Mouse (Mus musculus): ENCODE data around the gene Tnfrsf14. TPM values are rescaled to one million over a fixed set of nuclear protein-coding genes. Genes with fewer than 3 reads are reported as not detected.

Tnfrsf14 gene
- 1.2 and 2.9 TPM in 2 replicates for polyA plus RNA-seq (2014; fragmentation: Nextera tagmentation; extraction: Ambion mirVana)

DNA sequence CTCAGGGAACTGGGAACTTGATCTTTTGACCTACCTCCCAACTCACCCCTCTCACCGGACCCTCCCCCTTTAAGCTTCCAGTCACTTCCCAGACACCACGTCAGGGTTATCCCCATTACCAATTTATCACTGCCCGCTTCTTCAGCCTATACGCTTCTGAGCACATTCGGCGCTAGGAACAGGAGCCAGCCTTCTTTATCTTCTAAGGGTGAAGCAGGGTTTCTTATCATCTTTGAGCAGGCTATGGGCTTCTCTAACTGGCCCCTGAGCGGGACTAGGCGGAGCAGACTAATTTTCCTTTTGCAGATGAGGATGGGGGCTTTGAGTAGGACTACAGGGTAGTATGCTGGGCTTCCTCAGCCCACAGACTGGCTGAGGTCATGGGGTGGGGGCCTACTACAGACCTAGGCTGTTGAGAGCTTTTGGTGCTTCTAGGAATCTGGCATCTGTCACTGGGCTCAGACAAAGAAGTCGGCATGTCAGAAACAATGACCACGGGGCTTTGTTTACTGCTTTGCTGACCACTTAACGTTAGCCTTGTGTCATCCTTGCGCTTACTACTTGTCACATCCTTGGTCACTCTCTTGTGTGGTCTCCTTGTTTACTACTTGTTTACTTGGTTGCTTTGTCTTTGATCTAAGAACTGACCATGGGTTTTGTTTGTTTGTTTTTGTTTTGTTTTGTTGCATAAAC is at the start of gene Tnfrsf14:
Tnfrsf14 (minus strand) TSS at position 169 of the 693 bp plus-strand sequence.
- peak within 1 kb of the TSS; percentile 52; the same call in 1 of the 2 replicates for H3K27ac ChIP-seq (ENCODE audit: low read length)
- H3K9me3 ChIP-seq (ENCODE audit: control insufficient read depth, low read depth, low read length), result no peaks in the 10 kb centered on the region
- peak within 1 kb of the TSS; percentile 36 for H3K4me2 ChIP-seq (replicated peaks; ENCODE audit: low read depth, low read length)
- WGBS, result 23% methylated on average over 12 of the region's 12 CpGs
- no peaks in the 10 kb centered on the region for H3K27me3 ChIP-seq (ENCODE audit: control insufficient read depth, insufficient read depth, low read length)
- peak; percentile 74; the same call in 1 of the 2 replicates for ATAC-seq (ENCODE audit: insufficient number of reproducible peaks, insufficient read depth, low FRiP score, low read depth)
- H3K4me1 ChIP-seq (ENCODE audit: control insufficient read depth, insufficient read depth, low read length), result peaks cover 18% of the 10 kb centered on the region
- H3K4me3 ChIP-seq (ENCODE audit: low read depth, low read length), result peak within 1 kb of the TSS; percentile 16; the same call in 1 of the 2 replicates
- H3K36me3 ChIP-seq (ENCODE audit: control insufficient read depth, insufficient read depth, low read length), result no peaks in the 10 kb centered on the region
- H3K9ac ChIP-seq (replicated peaks; ENCODE audit: low read depth, low read length), result no peak within 1 kb of the TSS

DNA sequence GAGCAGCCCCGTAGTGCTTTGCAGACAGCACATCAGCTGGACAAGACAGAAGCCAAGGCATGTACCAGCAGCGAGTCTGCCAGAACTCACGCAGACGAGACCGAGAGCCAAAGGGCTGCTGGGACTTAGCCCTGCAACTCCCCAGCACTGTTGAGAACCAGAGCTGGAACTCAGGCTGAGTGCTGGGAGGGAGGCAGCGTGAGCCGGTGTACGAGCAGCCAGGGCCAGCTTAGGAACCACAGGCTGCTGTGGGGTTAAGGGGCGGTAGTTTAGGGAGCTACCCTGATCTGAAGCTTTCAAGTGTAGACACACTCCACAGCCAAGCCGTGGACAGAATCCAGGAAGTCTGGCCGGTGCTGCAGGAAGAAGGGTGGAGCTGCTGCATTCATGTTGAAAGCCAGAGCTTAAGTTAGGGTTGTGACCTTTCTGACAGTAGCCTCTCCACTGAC is 45.8 kb upstream of the Tnfrsf14 start:
- ATAC-seq (ENCODE audit: insufficient number of reproducible peaks, insufficient read depth, low FRiP score, low read depth), result no peak
- Histone ChIP-seq H3K36me3 (ENCODE audit: control insufficient read depth, insufficient read depth, low read length) (peaks cover 97% of the 10 kb centered on the region), H3K4me3 (ENCODE audit: low read depth, low read length) (no peak overlapping the region), H3K4me2 (replicated peaks; ENCODE audit: low read depth, low read length) (no peak overlapping the region), H3K27me3 (ENCODE audit: control insufficient read depth, insufficient read depth, low read length) (no peaks in the 10 kb centered on the region), H3K27ac (ENCODE audit: low read length) (no peak overlapping the region), H3K9ac (replicated peaks; ENCODE audit: low read depth, low read length) (no peak overlapping the region), H3K9me3 (ENCODE audit: control insufficient read depth, low read depth, low read length) (no peaks in the 10 kb centered on the region), H3K4me1 (ENCODE audit: control insufficient read depth, insufficient read depth, low read length) (no peaks in the 10 kb centered on the region)
- 86% methylated on average over 11 of the region's 11 CpGs for WGBS

DNA sequence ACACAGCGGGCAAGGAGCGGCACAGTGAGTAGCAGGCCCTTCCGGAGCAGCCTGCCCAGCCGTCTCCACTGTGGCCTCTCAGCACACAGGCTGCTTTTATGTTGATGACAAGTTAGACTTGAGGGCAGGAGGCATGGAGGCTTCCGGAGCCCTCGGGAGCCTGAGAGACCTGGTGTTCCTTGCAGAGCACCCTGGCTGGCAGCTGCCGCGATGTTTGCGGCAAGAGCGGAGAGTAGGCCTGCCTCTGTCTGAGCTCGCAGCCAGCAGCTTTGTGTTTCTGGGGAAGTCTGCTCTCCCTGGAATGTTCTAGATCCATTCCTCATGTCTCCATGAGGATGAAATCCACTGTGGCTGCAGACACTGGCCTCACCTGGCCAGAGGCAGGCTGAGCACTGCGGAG is 44.2 kb upstream of the Tnfrsf14 start:
- Histone ChIP-seq H3K27ac (ENCODE audit: low read length) (no peak overlapping the region), H3K4me1 (ENCODE audit: control insufficient read depth, insufficient read depth, low read length) (no peaks in the 10 kb centered on the region), H3K9me3 (ENCODE audit: control insufficient read depth, low read depth, low read length) (no peaks in the 10 kb centered on the region), H3K36me3 (ENCODE audit: control insufficient read depth, insufficient read depth, low read length) (peaks cover 84% of the 10 kb centered on the region), H3K4me2 (replicated peaks; ENCODE audit: low read depth, low read length) (no peak overlapping the region), H3K4me3 (ENCODE audit: low read depth, low read length) (no peak overlapping the region), H3K9ac (replicated peaks; ENCODE audit: low read depth, low read length) (no peak overlapping the region), H3K27me3 (ENCODE audit: control insufficient read depth, insufficient read depth, low read length) (no peaks in the 10 kb centered on the region)
- WGBS, result 96% methylated on average over 12 of the region's 12 CpGs
- no peak for ATAC-seq (ENCODE audit: insufficient number of reproducible peaks, insufficient read depth, low FRiP score, low read depth)

DNA sequence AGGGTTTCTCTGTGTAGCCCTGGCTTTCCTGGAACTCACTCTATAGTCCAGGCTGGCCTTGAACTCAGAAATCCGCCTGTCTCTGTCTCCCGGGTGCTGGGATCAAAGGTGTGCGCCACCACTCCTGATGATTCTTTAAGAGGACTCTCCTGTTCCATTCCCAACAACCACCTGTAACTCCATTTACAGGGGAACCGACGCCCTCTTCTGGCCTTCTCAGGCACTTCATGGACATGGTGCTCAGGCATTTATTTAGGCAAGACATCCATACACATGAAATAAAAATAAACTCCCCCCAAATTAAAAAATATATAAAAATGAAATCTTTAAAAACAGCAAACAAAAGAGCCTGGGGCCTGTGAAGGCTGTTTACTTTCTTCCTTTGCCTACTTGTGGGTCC is 38.8 kb upstream of the Tnfrsf14 start:
- H3K9ac ChIP-seq (replicated peaks; ENCODE audit: low read depth, low read length), result no peak overlapping the region
- ATAC-seq (ENCODE audit: insufficient number of reproducible peaks, insufficient read depth, low FRiP score, low read depth), result no peak
- WGBS, result 63% methylated on average over 5 of the region's 5 CpGs

DNA sequence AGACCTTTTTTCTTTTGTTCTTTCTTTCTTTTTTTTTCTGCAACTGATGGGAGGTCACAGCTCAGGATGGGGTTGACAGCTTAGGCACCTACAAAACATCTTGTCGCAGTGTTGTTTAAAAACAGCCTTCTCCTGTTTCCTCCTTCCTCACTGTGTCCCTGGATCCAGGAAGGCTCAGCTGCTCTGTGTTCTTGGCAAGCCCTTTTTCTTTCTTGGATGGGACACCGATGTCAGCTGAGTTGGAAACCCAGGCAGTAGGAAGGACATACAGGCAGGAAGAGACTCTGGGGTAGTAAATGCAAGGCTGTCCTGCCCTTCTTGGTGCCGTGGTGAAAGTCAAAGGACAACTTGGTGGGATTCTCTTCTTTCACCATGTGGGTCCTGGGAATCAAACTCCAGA is 37.5 kb upstream of the Tnfrsf14 start:
- no peak for ATAC-seq (ENCODE audit: insufficient number of reproducible peaks, insufficient read depth, low FRiP score, low read depth)
- Histone ChIP-seq H3K4me2 (replicated peaks; ENCODE audit: low read depth, low read length) (no peak overlapping the region), H3K27me3 (ENCODE audit: control insufficient read depth, insufficient read depth, low read length) (peaks cover 17% of the 10 kb centered on the region), H3K4me1 (ENCODE audit: control insufficient read depth, insufficient read depth, low read length) (peaks cover 26% of the 10 kb centered on the region), H3K36me3 (ENCODE audit: control insufficient read depth, insufficient read depth, low read length) (peaks cover 26% of the 10 kb centered on the region), H3K4me3 (ENCODE audit: low read depth, low read length) (no peak overlapping the region), H3K27ac (ENCODE audit: low read length) (no peak overlapping the region), H3K9me3 (ENCODE audit: control insufficient read depth, low read depth, low read length) (no peaks in the 10 kb centered on the region), H3K9ac (replicated peaks; ENCODE audit: low read depth, low read length) (no peak overlapping the region)
- WGBS, result 84% methylated on average over 3 of the region's 3 CpGs

More for the DNA sequence above, 38.8 kb upstream of the Tnfrsf14 start:
- H3K4me3 ChIP-seq (ENCODE audit: low read depth, low read length), result no peak overlapping the region
- H3K36me3 ChIP-seq (ENCODE audit: control insufficient read depth, insufficient read depth, low read length), result peaks cover 39% of the 10 kb centered on the region
- no peak overlapping the region for H3K27ac ChIP-seq (ENCODE audit: low read length)
- H3K27me3 ChIP-seq (ENCODE audit: control insufficient read depth, insufficient read depth, low read length), result peaks cover 9% of the 10 kb centered on the region
- H3K9me3 ChIP-seq (ENCODE audit: control insufficient read depth, low read depth, low read length), result no peaks in the 10 kb centered on the region
- no peak overlapping the region for H3K4me2 ChIP-seq (replicated peaks; ENCODE audit: low read depth, low read length)
- H3K4me1 ChIP-seq (ENCODE audit: control insufficient read depth, insufficient read depth, low read length), result peaks cover 18% of the 10 kb centered on the region

DNA sequence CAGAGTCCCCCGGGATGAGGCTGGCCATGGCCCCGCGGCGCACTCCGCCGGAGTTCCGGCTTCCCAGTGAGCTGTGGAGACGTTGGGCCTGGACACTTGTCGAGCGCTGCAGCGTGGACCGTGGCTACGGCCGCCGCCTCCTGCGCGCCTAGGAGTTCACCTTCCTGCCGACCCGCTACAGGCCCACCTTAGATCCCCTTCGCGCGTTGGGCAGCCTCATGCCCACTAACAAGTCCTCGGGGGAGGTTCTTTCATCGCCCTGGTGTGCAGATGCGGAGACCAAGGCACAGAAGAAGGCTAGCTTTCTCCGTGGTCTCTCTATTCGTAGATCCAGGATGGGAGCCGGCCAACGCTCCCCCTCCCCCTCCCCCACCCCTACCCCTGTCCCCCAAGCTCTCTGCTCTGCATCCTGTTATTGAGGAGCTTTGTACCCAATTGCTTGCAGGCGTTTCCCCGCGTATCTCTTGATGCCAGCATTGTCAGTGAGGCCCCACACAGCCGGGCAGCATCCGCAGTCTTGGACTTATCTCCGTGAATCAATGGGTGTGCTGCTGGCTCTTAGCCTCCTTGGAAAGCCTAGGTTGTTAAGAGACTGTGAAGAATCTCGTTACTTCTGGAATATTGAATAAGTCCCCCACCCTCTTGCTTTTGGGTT is 36.3 kb upstream of the Tnfrsf14 start:
- H3K27me3 ChIP-seq (ENCODE audit: control insufficient read depth, insufficient read depth, low read length), result peaks cover 28% of the 10 kb centered on the region
- WGBS, result 2% methylated on average over 36 of the region's 36 CpGs
- no peaks in the 10 kb centered on the region for H3K9me3 ChIP-seq (ENCODE audit: control insufficient read depth, low read depth, low read length)
- peak overlapping the region; percentile 85 for H3K4me2 ChIP-seq (replicated peaks; ENCODE audit: low read depth, low read length)
- no peak for ATAC-seq (ENCODE audit: insufficient number of reproducible peaks, insufficient read depth, low FRiP score, low read depth)
- peak overlapping the region; percentile 77 for H3K9ac ChIP-seq (replicated peaks; ENCODE audit: low read depth, low read length)
- peaks cover 31% of the 10 kb centered on the region for H3K4me1 ChIP-seq (ENCODE audit: control insufficient read depth, insufficient read depth, low read length)
- H3K36me3 ChIP-seq (ENCODE audit: control insufficient read depth, insufficient read depth, low read length), result peaks cover 14% of the 10 kb centered on the region
- H3K27ac ChIP-seq (ENCODE audit: low read length), result peak overlapping the region; percentile 88; the same call in 1 of the 2 replicates
- H3K4me3 ChIP-seq (ENCODE audit: low read depth, low read length), result peak overlapping the region; percentile 84

DNA sequence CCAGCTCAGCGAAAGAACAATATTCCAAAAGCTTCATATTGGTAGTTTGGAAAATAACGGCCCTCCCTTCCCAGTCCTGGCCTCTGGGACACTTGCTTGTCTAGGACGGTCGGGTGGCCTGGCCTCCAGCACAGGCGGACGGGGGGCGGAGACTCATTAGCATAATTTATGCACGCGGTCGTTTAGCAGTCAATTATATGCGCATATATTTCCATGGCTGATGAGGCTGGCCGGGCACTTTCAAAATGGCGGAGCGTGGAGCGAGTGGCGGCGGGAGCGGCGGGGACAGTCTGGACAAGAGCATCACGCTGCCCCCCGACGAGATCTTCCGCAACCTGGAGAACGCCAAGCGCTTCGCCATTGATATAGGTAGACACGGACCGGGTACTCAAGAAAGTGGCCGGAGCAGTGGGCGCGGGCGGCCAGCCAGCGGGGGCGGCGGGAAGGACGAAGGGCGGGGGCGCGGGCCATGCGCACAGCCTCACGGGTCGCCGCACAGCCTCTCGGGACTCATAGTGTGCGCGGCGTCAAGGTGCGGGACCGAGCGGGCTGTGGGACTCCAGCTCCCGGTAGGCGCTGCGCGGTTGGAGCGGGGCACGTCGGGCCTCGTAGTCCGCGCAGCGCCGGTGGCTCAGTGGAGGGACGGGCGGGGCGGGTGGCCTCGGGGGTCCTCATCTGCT is 35.7 kb upstream of the Tnfrsf14 start, which contains the start of gene Pank4:
Pank4 (plus strand) TSS at position 223 of the 680 bp plus-strand sequence.
- H3K4me1 ChIP-seq (ENCODE audit: control insufficient read depth, insufficient read depth, low read length), result peaks cover 31% of the 10 kb centered on the region
- under 1% methylated on average over 60 of the region's 66 CpGs for whole genome bisulfite sequencing
- peak; percentile 95 for ATAC-seq (ENCODE audit: insufficient number of reproducible peaks, insufficient read depth, low FRiP score, low read depth)

DNA sequence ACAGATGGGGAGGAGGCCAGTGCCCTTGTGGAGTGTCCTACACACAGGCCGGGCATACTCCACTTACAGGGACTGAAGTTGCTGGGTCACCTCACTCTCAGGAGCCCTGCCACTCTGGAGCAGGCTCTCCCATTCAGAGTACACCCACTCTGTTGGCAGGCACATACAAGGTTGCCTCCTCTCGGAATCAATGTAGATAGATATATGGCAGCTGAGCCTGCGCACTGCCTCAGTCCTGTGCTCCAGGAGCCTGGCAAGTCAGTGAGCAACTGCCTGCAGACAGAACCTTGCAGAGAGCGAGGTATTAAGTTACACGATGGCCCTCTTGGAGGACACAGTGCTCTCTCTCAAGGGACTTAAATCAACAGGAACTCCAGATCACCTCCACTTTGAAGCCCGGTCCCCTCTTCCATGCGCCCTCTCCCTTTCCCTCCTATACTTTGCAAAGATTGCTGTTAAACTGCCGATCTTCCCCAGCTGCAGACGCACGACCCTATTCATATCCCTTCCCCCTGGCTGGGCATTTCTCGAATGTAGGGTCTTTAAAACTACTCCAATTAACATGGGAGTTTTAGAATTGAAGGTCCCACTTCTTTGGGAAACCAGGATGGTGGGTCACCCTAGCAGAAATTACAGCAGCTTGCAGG is 35.0 kb upstream of the Tnfrsf14 start:
- peaks cover 40% of the 10 kb centered on the region for H3K27me3 ChIP-seq (ENCODE audit: control insufficient read depth, insufficient read depth, low read length)
- no peak overlapping the region for H3K27ac ChIP-seq (ENCODE audit: low read length)
- H3K4me3 ChIP-seq (ENCODE audit: low read depth, low read length), result peak overlapping the region; percentile 84
- peak overlapping the region; percentile 37 for H3K4me2 ChIP-seq (replicated peaks; ENCODE audit: low read depth, low read length)
- no peak for ATAC-seq (ENCODE audit: insufficient number of reproducible peaks, insufficient read depth, low FRiP score, low read depth)
- 33% methylated on average over 11 of the region's 11 CpGs for WGBS
- no peaks in the 10 kb centered on the region for H3K9me3 ChIP-seq (ENCODE audit: control insufficient read depth, low read depth, low read length)
- peaks cover 7% of the 10 kb centered on the region for H3K36me3 ChIP-seq (ENCODE audit: control insufficient read depth, insufficient read depth, low read length)
- H3K4me1 ChIP-seq (ENCODE audit: control insufficient read depth, insufficient read depth, low read length), result peaks cover 34% of the 10 kb centered on the region
- H3K9ac ChIP-seq (replicated peaks; ENCODE audit: low read depth, low read length), result no peak overlapping the region

More for the DNA sequence above, 35.7 kb upstream of the Tnfrsf14 start, which contains the start of gene Pank4:
- H3K9ac ChIP-seq (replicated peaks; ENCODE audit: low read depth, low read length), result peak within 1 kb of the TSS; percentile 77
- H3K36me3 ChIP-seq (ENCODE audit: control insufficient read depth, insufficient read depth, low read length), result peaks cover 8% of the 10 kb centered on the region
- H3K4me2 ChIP-seq (replicated peaks; ENCODE audit: low read depth, low read length), result peak within 1 kb of the TSS; percentile 85
- H3K9me3 ChIP-seq (ENCODE audit: control insufficient read depth, low read depth, low read length), result no peaks in the 10 kb centered on the region
- H3K27me3 ChIP-seq (ENCODE audit: control insufficient read depth, insufficient read depth, low read length), result peaks cover 35% of the 10 kb centered on the region
- H3K27ac ChIP-seq (ENCODE audit: low read length), result peak within 1 kb of the TSS; percentile 88
- peak within 1 kb of the TSS; percentile 84 for H3K4me3 ChIP-seq (ENCODE audit: low read depth, low read length)
